Mouse (Mus musculus) urinary bladder, adult 2 months (tissue): ENCODE data around the gene Rere. TPM values are rescaled to one million over a fixed set of nuclear protein-coding genes. Genes with fewer than 3 reads are reported as not detected.
"Not testable (repeated sequence)": the region's sequence is repeated elsewhere in the genome, so short reads cannot be mapped to it uniquely, and the experiment has no call there.

Source experiments
- DNase-seq: peaks from one replicate; pipeline ENCODE4 v3.0.0; 2022; ENCODE audit warnings: low spot score
- polyA plus RNA-seq: library from polyadenylated mRNA; depleted of rRNA; stranded (reverse); fragments of >200 nt; gene quantifications from 2 replicates; pipeline ENCODE4 v1.2.3, GENCODE M21; 2012

Rere gene
- polyA plus RNA-seq, 1 experiment, result 30.0 TPM

DNA sequence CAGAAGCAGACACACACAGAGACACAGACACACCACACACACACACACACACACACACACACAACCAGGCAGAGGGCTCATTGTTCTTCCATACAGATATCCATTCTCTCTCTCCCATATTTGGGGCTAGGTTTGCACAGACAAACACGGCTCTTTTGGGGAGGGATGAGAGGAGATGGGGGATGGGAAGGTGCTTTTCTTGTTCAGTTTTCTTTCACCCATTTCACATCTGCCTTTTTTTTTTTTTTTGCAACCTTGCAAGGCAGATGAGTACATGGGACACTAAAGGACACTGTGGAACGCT lies 1.8 kb downstream of the Rere start:
- no peak for DNase-seq

DNA sequence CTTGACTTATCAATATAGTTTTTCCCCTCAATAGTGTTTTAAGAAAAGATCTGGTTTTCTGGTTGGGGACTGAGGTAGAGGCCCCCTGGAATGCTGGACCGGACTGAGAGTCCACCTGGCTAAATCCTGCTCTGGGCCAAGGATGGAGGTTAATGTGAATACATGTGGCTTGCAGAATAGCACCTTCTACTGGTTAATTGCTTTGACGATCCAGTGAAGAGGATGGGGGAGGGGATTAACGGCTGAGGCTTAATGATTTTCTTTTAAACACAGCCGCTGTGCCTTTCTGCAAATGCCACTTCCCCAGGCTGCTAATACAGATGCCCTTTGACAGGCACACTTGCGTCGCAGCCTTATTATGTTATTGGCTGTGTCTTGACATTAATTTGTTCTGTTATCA lies 2.5 kb downstream of the Rere start:
- DNase-seq, result no peak

DNA sequence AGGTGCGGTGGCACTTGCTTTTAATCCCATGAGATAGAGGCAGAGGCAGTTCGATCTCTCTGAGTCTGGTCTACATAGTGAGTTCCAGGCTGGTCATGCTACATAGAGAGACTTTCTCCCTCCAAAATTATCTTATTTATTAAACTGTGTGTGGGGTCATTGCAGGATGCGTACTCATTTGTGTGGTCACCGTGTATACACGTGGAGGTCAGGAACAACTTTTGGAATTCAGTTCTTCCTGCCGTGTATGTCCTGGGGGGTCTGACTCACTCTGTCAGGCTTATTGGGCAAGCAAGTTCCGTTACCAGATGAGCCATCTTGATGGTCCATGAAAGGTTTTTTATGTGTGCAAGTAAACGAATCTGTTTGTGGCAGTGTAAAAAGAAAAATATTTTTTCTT lies 5.5 kb downstream of the Rere start:
- no peak for DNase-seq

DNA sequence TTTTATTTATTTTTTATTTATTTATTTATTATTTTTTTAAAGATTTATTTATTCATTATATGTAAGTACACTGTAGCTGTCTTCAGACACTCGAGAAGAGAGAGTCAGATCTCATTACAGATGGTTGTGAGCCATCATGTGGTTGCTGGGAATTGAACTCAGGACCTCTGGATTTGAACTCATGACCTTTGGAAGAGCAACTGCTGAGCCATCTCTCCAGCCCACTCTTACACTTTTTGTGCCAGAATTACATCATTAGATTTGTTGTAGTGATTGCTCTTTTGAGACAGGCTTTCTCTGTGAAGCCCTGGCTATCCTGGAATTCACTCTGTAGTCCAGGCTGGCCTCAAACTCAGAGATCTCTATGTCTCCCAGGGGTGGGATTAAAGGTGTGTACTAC lies 6.0 kb downstream of the Rere start:
- not testable (repeated sequence) for DNase-seq

DNA sequence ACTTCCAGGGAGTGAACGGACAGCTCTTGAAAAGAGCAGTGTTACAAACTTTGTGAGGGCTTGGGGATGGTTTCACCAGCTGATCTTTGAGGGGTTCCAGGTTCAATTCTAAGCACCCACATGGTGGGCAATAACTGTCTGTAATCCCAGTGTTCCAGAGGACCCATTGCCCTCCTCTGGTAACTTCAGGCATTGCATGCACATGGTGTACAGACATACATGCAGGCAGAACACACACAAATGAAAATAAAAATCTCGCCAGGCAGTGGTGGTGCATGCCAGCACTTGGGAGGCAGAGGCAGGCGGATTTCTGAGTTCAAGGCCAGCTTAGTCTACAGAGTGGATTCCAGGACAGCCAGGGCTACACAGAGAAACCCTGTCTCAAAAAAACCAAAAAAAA lies 10.5 kb downstream of the Rere start:
- no peak for DNase-seq

DNA sequence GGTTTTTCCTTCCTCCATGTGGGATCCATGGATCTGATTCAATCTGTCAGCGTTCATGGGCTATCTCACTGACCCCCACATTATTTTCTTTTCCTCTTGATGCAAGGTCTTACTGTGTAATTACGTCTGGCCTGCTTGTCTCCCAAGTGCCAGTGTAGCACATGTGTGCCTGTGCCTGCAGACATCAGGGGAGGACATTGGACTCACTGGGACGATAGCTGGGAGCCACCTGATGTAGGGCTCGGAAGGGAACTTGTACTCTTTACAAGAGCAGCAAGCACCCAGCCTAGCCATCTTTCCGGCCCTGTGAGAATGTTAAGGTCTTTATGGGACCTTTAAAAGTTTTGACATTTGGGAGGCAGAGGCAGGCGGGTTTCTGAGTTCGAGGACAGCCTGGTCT lies 13.4 kb downstream of the Rere start:
- DNase-seq, result no peak

DNA sequence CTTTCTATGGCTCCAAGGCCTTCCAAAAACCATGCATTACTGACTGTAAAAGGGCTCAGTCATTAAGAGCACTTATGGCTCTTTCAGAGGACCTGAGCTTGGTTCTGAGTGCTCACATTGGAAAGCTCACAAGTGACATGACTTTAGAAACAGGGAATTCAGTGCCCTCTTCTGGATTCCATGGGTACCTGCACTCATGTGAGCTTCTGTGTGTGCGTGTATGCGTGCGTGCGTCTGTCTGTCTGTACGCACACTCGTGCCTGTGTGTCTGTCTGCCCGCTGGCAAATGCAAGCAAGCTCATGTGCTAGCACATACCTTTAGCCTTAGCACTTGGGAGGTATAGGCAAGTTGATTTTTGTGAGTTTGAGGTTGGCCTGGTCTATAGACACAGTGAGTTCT lies 14.5 kb downstream of the Rere start:
- no peak for DNase-seq

DNA sequence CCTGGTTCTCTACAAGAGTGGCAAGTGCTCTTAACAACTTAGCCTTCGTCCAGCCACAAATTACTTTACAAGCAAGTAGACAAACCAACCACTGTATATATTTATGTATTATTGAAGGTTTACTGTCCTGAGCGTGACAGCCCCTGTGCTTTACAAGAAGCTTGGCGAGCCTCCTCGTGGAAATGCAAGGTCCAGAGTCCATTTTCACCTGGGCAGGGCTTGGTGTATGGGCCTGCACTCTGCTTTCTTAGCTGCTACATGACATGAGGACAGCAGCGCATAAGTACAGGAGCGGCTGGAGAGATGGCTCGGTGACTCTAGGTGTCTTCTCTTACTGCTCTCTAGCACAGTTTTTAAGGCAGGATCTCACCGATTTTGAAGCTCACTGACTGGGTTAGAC lies 21.3 kb downstream of the Rere start:
- no peak for DNase-seq

DNA sequence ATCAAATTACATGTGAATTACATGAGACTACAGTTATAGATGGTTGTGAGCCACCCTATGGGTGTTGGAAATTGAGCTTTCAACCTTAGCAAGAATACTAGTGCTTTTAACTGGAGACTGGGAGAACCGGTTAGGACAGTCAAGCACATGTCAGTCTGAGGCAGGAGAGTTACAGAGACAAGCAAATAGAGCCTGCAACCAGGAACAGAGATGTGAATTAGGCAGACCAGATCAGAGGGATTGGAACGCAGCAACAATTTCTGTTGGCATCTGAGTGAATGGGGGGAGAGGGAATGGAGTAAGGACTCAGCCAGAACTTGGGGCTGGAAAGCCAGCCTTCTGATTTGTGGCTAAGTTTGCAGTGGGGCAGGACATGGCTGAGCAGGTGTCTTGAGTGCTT lies 25.3 kb downstream of the Rere start:
- no peak for DNase-seq

DNA sequence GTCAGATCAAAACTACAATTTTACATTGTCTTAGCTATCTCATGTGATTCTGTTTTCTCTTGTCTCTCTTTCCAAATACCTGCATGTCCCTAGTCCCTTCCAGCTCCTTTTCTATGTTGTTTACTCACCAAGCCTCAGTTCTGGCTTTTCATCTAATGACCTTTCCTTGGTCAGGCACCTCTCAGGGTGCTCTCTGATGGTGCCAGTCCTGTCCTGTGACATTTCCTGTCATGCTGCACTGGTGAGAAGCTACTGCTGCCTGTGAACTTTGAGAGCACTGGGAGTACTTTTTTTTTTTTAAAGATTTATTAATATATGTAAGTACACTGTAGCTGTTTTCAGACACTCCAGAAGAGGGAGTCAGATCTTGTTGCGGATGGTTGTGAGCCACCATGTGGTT lies 25.8 kb downstream of the Rere start:
- DNase-seq, result no peak

DNA sequence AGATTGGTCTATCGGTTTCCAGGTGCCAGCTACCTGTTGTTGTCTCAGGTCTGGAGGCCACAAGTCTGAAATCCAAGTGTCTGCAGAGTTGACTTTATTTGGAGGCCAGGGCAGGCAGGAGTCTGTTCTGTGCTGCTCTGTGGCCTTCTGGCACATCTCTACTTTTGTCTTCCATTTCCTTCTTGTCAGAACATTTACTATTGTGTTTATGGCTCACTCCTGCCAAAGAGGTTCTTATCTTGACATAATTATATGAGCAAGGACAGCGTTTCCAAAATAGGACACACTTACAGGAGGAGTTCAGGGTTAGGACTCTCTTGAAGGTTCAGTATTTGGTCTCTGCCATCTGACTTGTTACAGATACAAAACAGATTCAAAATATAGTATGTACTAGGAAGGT lies 30.0 kb downstream of the Rere start:
- DNase-seq, result no peak

DNA sequence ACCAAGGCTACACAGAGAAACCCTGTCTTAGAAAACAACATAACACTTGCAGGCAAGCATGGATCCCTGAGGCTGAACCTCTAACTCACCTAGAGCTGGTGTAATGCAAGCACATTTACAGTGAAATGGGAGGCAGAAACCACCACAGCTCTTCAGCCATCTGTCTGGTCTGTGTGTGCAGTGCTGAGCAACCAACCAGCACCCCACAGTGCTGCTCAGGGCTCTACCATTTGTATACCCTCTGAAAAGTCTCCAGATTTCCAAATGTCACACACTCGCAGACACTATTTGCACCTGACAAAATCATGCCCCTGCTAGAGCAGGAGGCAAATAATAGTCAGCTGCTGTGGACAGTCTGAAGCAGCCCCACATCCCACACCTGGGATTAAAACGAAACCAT lies 31.2 kb downstream of the Rere start:
- no peak for DNase-seq

DNA sequence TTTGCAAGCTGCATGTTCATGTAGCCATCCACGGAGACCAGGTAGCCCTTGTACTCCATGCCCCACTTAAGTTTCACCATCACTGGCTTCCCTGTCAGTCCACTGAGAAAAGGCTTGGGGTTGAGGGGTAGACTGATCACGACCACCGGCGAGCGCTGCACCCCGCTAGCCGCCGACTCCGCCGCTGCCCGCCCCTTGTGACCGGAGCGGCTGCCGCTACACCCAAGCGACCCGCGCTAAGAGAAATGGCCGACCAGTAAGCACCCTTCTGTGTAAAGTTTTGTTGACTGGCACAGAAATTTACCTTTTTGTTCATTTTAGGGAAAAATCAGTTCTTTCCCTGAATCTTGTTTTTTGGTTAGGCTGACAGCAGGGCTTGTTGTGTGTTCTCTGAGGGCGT lies 33.9 kb downstream of the Rere start:
- no peak for DNase-seq

DNA sequence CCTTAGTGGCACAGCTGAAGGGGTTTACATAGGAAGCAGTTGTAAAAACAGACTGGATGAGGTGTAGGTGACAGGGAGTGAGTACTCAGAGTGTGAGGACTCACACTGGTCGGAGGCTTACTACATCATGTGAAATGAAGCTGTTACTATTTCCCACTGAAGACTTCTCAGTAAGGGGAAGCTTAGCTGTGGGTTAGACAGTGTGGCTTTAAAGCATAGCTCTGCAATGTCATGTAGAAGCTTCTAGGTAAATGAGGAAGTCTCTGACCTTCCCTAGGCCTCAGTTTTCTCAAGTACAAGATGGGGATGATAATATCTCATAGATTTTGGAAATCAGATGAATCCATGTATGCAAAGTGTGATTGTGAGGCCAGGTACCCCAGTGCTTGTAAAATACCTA lies 35.1 kb downstream of the Rere start:
- no peak for DNase-seq

DNA sequence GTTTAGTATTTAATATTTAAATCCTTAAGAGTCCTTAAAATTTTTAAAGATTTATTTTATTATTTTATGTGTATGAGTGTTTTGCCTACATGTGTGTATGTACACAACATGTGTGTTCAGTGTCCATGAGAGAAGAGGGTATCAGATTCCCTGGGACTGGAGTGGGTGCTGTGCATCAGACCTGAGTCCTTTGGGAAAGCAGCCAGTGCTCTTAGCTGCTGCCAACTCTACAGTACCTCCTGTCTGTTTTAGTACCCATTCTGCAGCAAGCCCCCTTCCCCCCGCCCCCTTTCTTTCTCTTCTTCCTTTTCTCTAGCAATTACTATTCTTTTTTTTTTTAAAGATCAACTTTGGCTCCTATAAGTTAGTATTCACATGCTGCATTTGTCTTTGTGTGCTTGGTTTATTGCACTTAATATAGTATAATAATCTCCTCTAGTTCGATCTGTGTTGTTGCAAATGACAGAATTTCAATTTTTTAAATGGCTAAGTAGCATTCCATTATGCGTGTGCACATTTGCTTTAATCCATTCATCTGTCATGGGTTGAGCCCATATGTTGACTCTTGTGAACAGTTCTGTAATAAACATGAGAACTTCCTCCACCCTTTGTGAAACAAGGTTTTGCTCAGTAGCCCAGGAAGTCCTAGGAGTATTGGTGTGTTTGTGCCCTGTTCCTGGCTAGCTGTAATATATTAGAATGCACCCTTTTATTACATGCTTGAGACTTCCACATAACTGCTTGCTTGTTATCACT lies 43.8 kb downstream of the Rere start:
- no peak for DNase-seq

DNA sequence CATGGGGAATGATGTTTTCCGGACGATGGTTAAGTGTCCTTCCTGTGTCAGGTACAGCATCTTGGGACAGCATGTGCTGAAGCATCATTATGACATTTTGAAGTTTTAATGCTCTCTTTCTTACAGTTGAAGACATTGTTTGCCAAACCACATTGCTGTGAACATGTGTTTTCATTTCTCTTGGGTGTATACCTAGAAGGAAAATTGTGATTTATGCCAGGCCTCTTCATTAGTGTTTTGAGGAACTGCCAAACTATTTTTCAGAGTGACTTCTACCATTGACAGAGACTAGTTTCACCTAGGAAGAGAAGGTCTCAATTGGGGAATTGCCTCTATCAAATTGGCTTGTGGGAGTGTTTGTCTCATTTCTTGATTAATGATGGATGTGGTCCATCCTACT lies 44.6 kb downstream of the Rere start:
- no peak for DNase-seq

DNA sequence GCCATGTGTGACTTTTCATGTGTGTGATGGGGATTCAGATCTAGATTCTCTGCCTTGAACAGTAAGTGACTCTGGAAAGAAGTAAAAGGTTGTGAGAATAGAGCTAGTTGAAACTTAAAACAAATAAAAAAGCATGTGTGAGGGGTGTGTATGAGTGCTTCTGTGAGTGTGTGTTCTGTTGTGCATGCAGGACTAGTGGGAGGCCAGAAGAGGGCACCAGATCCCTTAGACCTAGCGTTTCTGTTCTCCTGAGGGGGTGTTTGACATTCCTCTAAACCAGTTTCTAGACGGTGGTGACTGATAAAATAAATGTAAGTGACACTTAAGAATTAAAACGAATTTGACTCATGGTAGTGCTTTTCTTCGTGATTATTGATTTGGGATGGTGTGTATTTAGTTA lies 46.0 kb downstream of the Rere start:
- no peak for DNase-seq

DNA sequence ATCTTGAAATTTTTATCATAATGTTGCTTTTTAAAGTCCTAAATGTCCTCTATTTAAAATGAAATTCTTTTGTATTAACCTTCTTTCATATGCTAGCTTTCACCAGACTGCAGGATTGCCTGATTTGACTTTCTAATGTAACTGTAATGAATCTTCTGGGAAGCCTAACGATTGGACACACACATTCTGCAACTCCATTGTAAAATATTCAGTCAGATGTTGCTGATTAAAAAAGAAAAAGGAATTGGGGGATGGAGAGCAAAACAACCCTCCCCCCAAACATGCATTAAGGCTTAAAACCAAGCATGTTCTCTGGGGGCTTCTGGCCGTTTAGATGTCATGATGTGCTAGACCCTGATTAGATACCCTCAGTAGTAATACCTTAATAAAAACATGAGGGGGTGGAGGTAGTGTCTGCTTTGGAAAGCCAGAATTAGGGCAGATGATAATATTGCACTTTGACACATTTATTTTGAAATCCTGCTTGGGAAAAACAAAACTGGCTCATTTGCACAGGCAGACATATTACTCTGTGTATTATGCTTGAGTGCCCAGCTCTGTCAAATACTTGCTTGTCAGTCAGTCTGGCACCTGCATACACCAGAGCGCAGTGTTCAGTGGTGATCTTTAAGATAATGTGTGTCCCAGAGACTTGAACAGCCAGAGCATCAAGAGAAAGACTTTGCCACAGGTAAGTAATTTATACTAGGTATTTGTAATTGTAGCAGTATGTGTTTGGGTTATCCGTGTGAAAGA lies 52.7 kb downstream of the Rere start:
- no peak for DNase-seq

DNA sequence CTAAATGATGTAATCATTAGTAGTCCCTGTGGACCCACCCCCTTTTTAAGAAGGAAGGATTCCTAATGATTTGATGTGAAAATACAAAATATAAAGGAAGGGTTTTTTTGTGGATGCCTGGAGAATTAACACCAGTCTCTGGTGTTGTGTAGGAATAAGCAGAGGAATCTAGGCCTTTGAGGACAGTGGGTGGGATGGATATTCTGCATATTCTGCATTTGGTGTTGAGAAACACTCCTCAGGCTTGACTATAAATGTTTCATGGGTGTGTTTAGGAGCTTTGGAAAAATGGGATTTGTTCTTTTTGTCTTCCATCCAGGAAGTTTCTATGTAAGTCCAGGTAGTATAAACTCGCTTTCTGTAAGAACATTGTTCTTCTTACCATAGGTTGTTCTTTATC lies 55.8 kb downstream of the Rere start:
- DNase-seq, result no peak

DNA sequence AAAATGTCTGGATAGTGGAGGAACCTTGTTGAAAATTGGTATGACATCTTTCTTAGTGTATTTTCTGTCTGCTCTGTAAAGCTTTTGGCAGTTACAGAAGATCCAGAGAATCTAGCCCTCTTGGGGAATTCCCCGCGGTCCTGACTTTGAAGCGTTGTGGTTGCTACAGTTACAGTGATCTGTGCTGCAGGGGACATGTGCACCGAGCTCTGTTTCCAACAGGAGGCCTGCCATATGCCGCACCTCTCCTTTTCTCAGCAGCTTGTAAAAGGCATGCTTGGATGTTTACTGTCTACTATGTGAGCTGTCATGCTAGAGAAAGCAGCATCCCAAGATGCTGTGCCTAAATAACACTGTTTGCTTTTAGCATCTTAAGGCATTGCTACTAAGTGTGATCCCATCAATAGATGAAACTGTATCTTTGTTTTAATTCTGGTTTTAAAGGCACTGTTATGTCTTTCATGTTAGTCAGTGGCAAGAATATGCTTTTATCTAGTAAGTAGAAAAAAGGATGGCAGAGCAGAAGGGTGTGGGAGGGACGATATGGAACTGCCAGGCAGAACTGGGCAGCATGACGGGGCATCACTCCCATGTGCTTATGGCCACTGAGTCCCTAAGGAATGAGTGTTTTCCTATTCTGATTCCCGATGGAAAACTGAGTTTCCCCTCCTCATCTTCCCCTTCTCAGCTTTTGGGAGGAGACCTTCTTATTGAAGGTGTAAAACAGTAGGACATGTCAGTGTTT lies 57.6 kb downstream of the Rere start:
- DNase-seq, result no peak

DNA sequence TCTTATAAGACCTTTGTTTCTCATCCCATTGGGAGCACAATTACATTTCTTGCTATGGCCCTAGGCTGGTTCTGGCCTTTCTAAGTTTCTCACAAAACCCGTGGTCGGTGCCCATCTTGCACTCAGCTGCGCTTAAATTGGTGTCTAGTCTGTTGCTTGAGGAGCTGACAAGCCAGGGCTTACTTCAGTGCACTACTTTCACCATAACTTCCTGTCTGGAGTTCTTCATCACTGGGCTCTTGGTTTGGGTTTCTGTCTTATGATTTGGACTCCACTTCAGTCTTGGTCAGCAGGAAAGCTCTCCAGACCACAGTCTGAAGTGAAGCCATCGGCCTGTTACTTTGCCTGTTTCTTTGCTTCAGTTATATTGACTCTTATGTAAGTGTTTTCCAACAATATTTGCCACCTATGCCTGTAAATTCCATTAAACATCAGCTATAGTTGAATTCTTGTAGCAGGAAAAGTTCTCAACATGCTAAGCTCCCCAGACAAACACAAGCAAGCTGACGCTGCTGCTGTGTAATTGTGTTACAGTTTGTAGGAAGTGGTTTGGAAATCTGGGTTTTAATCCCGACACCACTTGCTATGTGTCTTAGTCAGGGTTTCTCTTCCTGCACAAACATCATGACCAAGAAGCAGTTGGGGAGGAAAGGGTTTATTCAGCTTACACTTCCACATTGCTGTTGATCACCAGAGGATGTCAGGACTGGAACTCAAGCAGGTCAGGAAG lies 59.5 kb downstream of the Rere start:
- DNase-seq, result no peak

DNA sequence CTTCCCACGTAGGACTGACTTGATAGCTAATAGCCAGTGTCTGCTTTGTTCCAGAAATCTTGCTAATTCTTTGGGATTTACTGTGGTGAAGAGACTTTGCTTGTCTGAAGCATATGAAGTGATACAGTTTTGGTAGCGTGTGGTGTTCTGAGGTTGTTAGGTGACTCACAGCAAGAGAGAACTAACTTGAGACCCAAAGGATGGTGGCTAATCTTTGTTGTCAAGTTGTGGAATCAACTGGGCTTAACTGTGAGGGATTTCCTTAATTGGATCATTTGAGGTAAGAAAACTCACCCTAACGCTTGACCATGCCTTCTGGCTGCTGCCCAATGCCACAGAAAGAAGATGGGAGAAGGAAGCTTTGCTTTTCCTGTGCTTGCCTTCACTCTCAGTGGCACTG lies 63.1 kb downstream of the Rere start:
- DNase-seq, result no peak
